Mouse (Mus musculus) hindbrain, embryonic 10.5 days (tissue): Measurements from ENCODE around the gene Frmd8. TPM values are rescaled to one million over a fixed set of nuclear protein-coding genes. Genes with fewer than 3 reads are reported as not detected.

Experiments
- DNase-seq: peaks from one replicate; pipeline ENCODE4 v3.0.0-alpha.2; 2017; ENCODE audit warnings: low spot score
- H3K27ac ChIP-seq: fragments of 300-500 bp; sonication (generic); 2 replicates; pipeline ENCODE4 v1.5.1; 2016; ENCODE audit warnings: mild to moderate bottlenecking, moderate library complexity
- H3K27me3 ChIP-seq: fragments of 300-500 bp; sonication (generic); 2 replicates; pipeline ENCODE4 v1.6.1; 2016; ENCODE audit warnings: mild to moderate bottlenecking; ENCODE audit not compliant: poor library complexity, insufficient read depth, severe bottlenecking
- H3K36me3 ChIP-seq: fragments of 300-500 bp; sonication (generic); 2 replicates; pipeline ENCODE4 v1.6.1; 2016; ENCODE audit warnings: mild to moderate bottlenecking, moderate library complexity
- H3K4me1 ChIP-seq: fragments of 300-500 bp; sonication (generic); replicated peaks from 2 replicates; pipeline ENCODE4 v1.6.1; 2016; ENCODE audit warnings: mild to moderate bottlenecking
- H3K4me3 ChIP-seq: fragments of 300-500 bp; sonication (generic); 2 replicates; pipeline ENCODE4 v1.5.1; 2016; ENCODE audit warnings: mild to moderate bottlenecking, moderate library complexity
- H3K9me3 ChIP-seq: fragments of 300-500 bp; sonication (generic); 2 replicates; pipeline ENCODE4 v1.6.1; 2016; ENCODE audit warnings: mild to moderate bottlenecking, moderate library complexity
- WGBS: fragments of 180-500 bp; shearing (Covaris S2); methylation state at CpG from one replicate; pipeline ENCODE4 v1.1.7; 2016; 5-methylcytosine and 5-hydroxymethylcytosine counted together
- polyA plus RNA-seq: library from polyadenylated mRNA; unstranded; fragments of >200 nt; fragmentation: Nextera tagmentation; extraction: Ambion mirVana; gene quantifications from 2 replicates; pipeline ENCODE4 v1.2.1, GENCODE M21; 2016

Gene Frmd8
- polyA plus RNA-seq, 1 experiment from 2014 or later = 37.2 TPM

DNA sequence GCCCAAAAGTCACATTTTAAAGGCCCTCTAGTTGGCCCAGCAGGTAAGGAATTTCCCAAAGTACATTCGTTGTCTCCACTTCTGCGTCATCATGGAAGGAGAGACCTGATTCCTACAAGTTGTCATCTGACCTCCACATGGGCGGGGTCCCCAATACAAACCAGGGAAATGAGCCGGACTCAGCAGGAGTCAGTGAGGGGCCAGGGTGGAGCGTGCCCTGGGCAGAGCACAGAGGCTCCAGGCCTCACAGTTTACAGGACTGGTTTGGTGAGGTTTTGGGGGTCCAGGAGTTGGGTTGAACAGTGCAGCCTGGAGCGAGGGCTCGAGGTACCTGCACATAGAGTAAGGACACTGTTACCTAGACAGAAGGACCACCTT is 65.4 kb downstream of the Frmd8 start:
- Histone ChIP-seq H3K36me3 (no peaks in the 10 kb centered on the region), H3K9me3 (no peaks in the 10 kb centered on the region), H3K4me1 (peaks cover 92% of the 10 kb centered on the region), H3K4me3 (no peak overlapping the region), H3K27ac (peak overlapping the region; percentile 88), H3K27me3 (no peaks in the 10 kb centered on the region)
- WGBS = 50% methylated on average over 7 of the region's 7 CpGs
- no peak for DNase-seq

DNA sequence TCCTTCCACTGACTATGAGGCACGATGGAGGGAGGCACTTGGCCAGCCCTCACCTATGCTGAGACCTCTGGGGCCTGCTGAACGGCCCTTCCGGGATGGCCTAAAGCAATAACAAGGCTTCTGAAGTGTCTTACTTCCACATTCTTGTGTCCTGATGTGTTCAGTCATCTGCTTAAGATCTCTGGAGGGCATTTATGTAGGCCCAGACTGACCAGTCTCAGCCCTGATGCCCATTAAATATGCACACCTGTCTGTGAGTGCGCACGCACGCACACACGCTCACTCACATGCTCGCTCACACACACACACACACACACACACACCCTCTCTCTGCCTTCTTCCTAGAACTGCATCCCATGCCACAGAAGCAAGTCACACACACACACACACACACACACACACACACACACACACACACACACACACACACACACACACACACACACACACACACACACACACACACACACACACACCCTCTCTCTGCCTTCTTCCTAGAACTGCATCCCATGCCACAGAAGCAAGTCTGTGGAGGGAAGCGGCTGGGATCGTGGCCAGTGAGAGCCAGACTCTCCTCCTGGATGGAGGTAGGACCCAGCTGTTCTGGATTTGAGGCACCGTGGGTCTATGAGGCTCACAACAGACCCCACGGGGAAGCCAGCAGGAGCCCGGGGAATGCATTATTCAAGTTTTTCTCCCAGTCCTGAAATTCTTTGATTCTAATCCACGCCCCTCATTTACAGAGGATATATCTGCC is 65.9 kb downstream of the Frmd8 start:
- peaks cover 95% of the 10 kb centered on the region for H3K4me1 ChIP-seq
- no peaks in the 10 kb centered on the region for H3K36me3 ChIP-seq
- H3K9me3 ChIP-seq = no peaks in the 10 kb centered on the region
- 68% methylated on average over 14 of the region's 14 CpGs for WGBS
- no peak for DNase-seq
- H3K27ac ChIP-seq = peak overlapping the region; percentile 88
- H3K27me3 ChIP-seq = no peaks in the 10 kb centered on the region
- H3K4me3 ChIP-seq = no peak overlapping the region

DNA sequence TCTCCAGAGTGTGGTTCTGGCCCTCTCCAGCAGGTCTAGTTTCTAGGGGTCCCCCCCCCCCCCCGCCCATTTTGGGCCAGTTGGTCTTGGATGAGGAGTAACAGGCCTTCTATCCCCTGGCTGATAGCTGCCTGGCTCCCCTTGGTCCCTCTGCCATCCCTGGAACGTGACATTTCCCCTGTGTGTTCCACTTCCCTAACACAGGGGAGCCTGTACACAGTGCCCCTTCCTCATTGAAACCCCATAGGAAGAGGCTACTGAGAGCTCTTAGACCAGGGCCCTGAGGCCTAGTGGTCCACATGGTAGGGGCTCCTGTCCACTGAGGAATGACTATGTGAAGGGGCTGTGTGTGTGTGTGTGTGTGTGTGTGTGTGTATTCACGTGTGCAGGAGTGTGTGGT is 67.3 kb downstream of the Frmd8 start:
- H3K36me3 ChIP-seq = no peaks in the 10 kb centered on the region
- WGBS = 74% methylated on average over 3 of the region's 3 CpGs
- H3K4me1 ChIP-seq = peaks cover 97% of the 10 kb centered on the region
- H3K9me3 ChIP-seq = no peaks in the 10 kb centered on the region
- H3K27ac ChIP-seq = peak overlapping the region; percentile 100
- no peak overlapping the region for H3K4me3 ChIP-seq
- no peak for DNase-seq
- no peaks in the 10 kb centered on the region for H3K27me3 ChIP-seq

DNA sequence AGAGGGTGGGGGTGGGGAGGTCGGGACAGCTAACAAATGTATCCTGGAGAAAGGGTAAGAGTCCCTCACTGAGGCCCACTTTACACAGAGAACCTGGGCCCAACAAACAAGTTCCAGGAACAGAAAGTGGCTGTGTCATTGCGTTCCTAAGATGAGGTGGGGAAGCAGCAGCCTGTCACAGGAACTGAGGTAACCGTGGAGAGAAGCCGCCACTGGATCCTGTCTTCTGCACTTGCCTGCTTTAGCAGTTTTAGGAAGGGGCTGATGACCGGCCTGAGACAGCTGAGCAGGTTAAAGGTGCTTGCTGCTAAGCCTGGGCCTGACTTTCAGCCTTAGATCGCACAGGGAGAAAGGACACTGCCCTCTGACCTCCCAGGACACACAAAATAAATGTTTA is 68.3 kb downstream of the Frmd8 start:
- WGBS = 17% methylated on average over 6 of the region's 6 CpGs
- no peak for DNase-seq
- Histone ChIP-seq H3K4me3 (peak overlapping the region; percentile 29), H3K27me3 (no peaks in the 10 kb centered on the region), H3K4me1 (peaks cover 90% of the 10 kb centered on the region), H3K9me3 (no peaks in the 10 kb centered on the region), H3K27ac (peak overlapping the region; percentile 100), H3K36me3 (no peaks in the 10 kb centered on the region)

DNA sequence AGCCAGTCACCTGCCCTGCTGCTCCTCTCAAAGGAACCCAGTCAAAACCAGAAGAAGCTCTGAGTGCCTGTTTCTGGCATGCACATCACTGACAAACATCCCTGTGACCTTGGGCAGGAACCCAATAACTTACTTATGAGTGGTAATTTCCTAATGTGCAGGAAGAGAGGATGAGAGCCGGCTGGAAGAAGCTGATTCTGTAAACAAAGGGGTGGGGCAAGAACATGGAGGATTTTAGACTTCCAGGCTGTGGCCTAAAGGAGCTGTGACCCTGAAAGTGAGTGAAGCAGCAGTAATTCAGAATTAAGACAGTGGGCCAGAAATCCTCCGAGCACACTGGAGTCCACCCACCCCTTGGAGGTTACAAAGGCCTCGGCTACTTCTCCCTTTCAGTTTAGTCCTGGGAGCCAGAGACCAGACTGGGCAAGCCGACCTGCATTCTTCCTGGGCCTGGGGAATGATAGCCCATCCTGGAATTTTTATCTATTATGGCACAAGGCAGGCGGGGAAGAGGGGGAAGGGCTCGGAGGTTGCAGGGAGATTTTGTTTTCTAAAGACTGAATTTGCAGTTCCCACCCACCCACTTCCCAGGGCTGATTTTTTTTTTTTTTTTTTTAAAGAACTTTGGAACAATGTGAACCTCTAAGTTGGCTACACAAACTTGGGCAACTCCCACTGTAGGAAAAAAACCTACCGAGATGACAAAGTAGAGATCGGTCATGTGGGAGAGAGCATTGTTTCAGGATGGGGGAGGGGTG is 68.8 kb downstream of the Frmd8 start:
- Histone ChIP-seq H3K27me3 (no peaks in the 10 kb centered on the region), H3K4me3 (peak overlapping the region; percentile 29), H3K9me3 (no peaks in the 10 kb centered on the region), H3K36me3 (no peaks in the 10 kb centered on the region), H3K27ac (peak overlapping the region; percentile 100), H3K4me1 (peaks cover 84% of the 10 kb centered on the region)
- DNase-seq = peak; percentile 50
- 7% methylated on average over 8 of the region's 8 CpGs for WGBS

DNA sequence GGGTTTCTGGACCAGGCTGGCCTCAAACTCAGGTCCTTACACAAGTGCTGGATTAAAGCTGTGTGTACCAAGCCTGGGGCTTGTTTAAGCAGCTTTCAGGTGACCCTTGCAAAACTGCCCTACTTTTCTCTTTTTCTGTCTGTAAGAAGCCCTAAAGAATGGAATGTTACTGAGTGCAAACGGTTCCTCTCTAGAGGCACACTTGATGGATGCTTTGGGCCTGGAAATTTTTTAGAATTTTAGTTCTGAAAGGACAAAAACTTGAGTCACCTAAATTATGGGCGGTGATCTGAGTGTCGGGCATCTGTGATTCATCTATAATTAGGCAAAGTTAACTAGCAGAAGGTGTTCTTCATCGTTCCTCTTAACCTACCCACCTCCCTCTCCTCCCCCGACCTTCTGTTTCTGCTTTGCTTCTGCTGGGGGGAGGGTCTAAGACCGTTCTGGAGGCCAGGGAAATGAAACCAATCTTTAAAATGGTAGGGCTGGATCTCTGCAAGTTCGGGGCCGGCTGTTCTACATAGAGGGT is 70.6 kb downstream of the Frmd8 start:
- H3K9me3 ChIP-seq = no peaks in the 10 kb centered on the region
- H3K27ac ChIP-seq = peak overlapping the region; percentile 100
- H3K4me3 ChIP-seq = peak overlapping the region; percentile 91
- no peak for DNase-seq
- peaks cover 15% of the 10 kb centered on the region for H3K36me3 ChIP-seq
- WGBS = 42% methylated on average over 8 of the region's 8 CpGs
- H3K27me3 ChIP-seq = no peaks in the 10 kb centered on the region
- peaks cover 66% of the 10 kb centered on the region for H3K4me1 ChIP-seq

DNA sequence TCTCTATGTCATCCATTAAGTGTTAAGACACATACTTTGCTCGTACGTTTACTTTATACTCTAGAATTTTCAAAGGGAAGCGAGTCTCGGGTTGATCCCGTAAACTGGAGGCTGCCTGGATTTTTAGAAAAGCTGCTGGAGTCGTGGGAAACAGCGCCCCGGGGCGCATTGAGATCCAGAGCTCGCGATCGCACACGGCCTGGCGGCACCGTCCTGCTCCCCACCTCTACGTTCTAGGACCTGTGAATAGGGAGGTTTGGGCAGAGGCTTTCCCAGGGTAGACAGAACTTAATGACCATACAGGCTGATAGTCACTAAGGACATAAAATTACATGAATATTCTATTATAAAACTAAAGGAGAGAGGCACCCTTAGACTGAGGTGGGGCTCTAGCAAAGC is 71.2 kb downstream of the Frmd8 start:
- Histone ChIP-seq H3K9me3 (no peaks in the 10 kb centered on the region), H3K36me3 (peaks cover 21% of the 10 kb centered on the region), H3K4me1 (peaks cover 60% of the 10 kb centered on the region), H3K27me3 (no peaks in the 10 kb centered on the region), H3K4me3 (peak overlapping the region; percentile 91), H3K27ac (peak overlapping the region; percentile 100)
- DNase-seq = no peak
- under 1% methylated on average over 16 of the region's 16 CpGs for WGBS

DNA sequence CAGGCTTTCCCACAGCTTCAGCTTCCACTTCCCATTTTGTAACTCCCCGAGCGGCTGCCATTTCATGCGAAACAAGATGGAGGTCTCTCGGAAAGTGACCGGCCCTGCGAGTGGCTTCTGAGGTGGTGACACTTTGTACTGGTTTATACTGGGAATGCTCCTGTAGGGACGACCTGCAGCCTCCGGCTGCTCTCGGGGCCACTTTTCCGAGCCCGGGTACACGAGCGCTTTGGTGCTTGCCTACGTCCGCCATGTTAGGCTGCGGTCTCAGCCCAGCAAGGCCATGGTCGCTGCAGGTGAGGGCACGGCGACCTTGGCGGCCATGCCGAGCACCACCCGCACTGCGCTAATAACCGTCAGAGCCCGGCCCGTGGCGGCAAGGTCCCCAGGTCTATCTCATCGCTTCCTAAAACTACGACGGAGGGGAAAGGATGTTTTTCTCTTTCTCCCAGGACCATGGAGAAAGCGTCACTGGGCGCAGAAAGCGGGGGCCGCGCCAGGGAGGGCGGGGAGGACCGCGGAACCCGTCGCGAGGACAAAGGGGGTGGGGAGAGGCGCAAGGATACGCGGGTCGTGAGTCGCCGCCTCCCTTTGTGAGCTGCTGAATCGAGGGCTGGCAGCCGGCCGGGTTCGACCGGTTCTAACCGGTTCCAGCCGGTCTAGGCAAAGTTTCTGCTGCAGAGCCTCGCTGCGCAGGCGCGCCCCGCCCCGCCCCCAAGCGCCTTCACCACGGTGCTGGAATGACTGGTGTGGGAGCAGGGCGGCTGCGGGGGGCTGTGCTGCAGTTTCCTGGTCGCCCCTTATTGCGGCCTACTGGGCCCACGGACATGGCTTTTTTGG is 71.8 kb downstream of the Frmd8 start:
- DNase-seq = peak; percentile 100
- Histone ChIP-seq H3K36me3 (peaks cover 27% of the 10 kb centered on the region), H3K27me3 (no peaks in the 10 kb centered on the region), H3K4me3 (peak overlapping the region; percentile 91), H3K9me3 (no peaks in the 10 kb centered on the region), H3K27ac (peak overlapping the region; percentile 100), H3K4me1 (peaks cover 54% of the 10 kb centered on the region)
- under 1% methylated on average over 67 of the region's 67 CpGs for WGBS

DNA sequence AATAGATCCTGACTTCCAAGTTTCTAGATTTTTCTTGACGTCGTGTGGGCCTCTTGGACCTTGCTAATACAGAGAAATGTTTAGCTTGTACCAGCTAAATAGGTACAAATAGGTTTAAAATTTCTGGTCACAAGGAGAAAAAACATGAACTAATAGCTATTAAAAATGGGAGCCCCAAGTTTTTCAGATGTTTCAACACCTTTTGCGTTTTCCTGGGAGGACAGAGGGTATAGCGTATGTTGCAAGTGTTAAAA is 72.4 kb downstream of the Frmd8 start:
- Histone ChIP-seq H3K27me3 (no peaks in the 10 kb centered on the region), H3K36me3 (peaks cover 32% of the 10 kb centered on the region), H3K4me3 (peak overlapping the region; percentile 91), H3K4me1 (peaks cover 54% of the 10 kb centered on the region), H3K27ac (peak overlapping the region; percentile 100), H3K9me3 (no peaks in the 10 kb centered on the region)
- under 1% methylated on average over 4 of the region's 4 CpGs for WGBS
- no peak for DNase-seq

DNA sequence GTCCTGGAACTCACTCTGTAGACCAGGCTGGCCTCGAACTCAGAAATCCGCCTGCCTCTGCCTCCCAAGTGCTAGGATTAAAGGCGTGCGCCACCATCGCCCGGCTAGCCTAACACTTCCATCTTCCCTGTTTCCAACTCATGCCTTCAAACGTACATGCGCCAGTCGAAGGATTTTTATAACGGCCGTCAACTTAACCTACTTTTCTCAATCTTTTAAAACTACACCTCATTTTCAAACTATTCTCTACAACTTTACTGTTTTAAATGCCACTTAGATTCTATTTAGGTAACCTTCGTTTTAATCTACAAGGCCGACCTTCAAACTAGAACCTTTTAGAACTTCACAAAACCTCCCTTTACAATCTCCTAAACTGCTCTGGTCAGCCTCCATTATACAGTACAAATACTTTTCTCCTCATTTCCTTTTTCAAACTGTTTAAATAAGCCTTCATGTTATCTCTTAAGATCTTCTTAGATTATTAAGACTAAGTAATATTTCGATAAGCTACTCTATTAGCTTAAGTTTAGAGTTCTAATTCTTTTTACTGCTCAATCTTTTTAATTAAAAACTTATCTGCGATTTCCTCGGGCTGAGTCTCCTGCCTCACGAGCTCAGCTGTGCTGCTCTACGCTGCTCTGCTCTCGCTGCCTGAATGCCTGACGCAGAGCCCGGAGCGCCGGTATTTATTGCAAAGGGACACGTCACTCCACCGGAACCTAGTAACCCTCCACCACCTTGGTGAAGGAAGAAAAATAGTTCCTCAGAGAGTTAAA is 72.9 kb downstream of the Frmd8 start:
- peak overlapping the region; percentile 91 for H3K4me3 ChIP-seq
- DNase-seq = peak; percentile 94
- H3K27ac ChIP-seq = peak overlapping the region; percentile 100
- H3K9me3 ChIP-seq = no peaks in the 10 kb centered on the region
- H3K27me3 ChIP-seq = no peaks in the 10 kb centered on the region
- H3K4me1 ChIP-seq = peaks cover 54% of the 10 kb centered on the region
- WGBS = under 1% methylated on average over 25 of the region's 25 CpGs
- peaks cover 37% of the 10 kb centered on the region for H3K36me3 ChIP-seq

DNA sequence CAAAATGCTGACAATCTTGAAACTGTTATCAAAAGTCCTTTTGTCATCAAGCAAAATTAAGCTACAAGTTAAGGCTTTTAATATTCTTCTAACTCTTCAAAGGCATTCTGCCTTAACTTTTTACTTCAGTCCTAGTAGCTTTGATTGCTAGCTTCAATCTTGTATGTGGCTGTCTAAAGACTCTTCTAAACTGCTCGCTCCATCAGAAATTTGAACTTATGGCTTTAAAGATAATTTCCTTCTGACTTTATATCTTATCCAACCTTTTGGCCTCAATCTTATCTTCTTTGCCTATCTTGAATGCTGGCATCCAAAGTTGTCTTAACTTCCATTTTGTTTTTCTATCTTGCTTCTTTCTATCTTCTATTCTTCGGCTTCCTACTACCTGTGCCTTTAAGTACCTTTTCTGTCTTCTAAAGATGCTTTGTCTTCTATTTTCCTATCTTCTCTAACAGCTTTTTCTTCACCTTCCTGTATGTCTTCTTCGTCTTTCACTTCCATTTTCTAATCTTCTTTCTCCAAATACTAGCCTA is 73.6 kb downstream of the Frmd8 start:
- 9% methylated on average over 3 of the region's 3 CpGs for WGBS
- no peak for DNase-seq
- H3K9me3 ChIP-seq = no peaks in the 10 kb centered on the region
- peaks cover 54% of the 10 kb centered on the region for H3K4me1 ChIP-seq
- H3K4me3 ChIP-seq = peak overlapping the region; percentile 91
- no peaks in the 10 kb centered on the region for H3K27me3 ChIP-seq
- H3K36me3 ChIP-seq = peaks cover 44% of the 10 kb centered on the region
- peak overlapping the region; percentile 100 for H3K27ac ChIP-seq
